Mouse (Mus musculus) embryonic fibroblast, embryonic 13.5 days (primary cell): ENCODE measurements at regions not wholly inside any gene's neighbourhood (a gene's known extent, or its start where the extent isn't known, plus 50 kb on each side); places are given as distances from the start of the nearest gene placed in this dataset.

ENCODE experiments used
- H3K27ac ChIP-seq: 2 replicates; pipeline ENCODE4 v1.5.1; 2012; ENCODE audit warnings: low read length, control low read depth, inconsistent platforms; ENCODE audit not compliant: insufficient read depth
- H3K4me1 ChIP-seq: 2 replicates; pipeline ENCODE4 v1.6.1; 2011; ENCODE audit warnings: low read length; ENCODE audit not compliant: control insufficient read depth, insufficient read depth
- H3K4me3 ChIP-seq: 2 replicates; pipeline ENCODE4 v1.5.1; 2011; ENCODE audit warnings: mild to moderate bottlenecking, control low read depth, low read length; ENCODE audit not compliant: insufficient read depth
- CTCF ChIP-seq: IDR thresholded peaks from 2 replicates; pipeline ENCODE4 v1.5.1; 2011; ENCODE audit warnings: mild to moderate bottlenecking, control low read depth, low read length, moderate library complexity, borderline replicate concordance; ENCODE audit not compliant: insufficient read depth
- POLR2A ChIP-seq: IDR thresholded peaks from 2 replicates; pipeline ENCODE4 v1.6.1; 2011; ENCODE audit warnings: low read depth, mild to moderate bottlenecking, control low read depth, low read length, moderate library complexity

GRCm38 (mm10) chr5:119321368-119322144 lies 348.9 kb upstream of the Tbx3 start:
- H3K4me1 ChIP-seq = no peaks in the 10 kb centered on the region
- TF ChIP-seq CTCF (no peak), POLR2A (no peak)
- no peak overlapping the region for H3K4me3 ChIP-seq
- no peak overlapping the region for H3K27ac ChIP-seq

GRCm38 (mm10) chr5:119322411-119322810 lies 348.1 kb upstream of the Tbx3 start:
- no peak overlapping the region for H3K27ac ChIP-seq
- no peaks in the 10 kb centered on the region for H3K4me1 ChIP-seq
- no peak overlapping the region for H3K4me3 ChIP-seq
- TF ChIP-seq CTCF = no peak
- TF ChIP-seq POLR2A = no peak

GRCm38 (mm10) chr5:119325681-119326255 lies 344.7 kb upstream of the Tbx3 start:
- no peak overlapping the region for H3K4me3 ChIP-seq
- no peaks in the 10 kb centered on the region for H3K4me1 ChIP-seq
- H3K27ac ChIP-seq = no peak overlapping the region
- TF ChIP-seq POLR2A (no peak), CTCF (no peak)

- H3K4me1 ChIP-seq = no peaks in the 10 kb centered on the region
- H3K27ac ChIP-seq = no peak overlapping the region
- TF ChIP-seq CTCF (no peak), POLR2A (no peak)
- H3K4me3 ChIP-seq = no peak overlapping the region
These were observed 343.6 kb upstream of the Tbx3 start for GRCm38 (mm10) chr5:119326895-119327294.

- Histone ChIP-seq H3K4me1 (no peaks in the 10 kb centered on the region), H3K4me3 (no peak overlapping the region), H3K27ac (no peak overlapping the region)
- TF ChIP-seq CTCF = no peak
- TF ChIP-seq POLR2A = no peak
These were observed 341.5 kb upstream of the Tbx3 start for GRCm38 (mm10) chr5:119328971-119329370.

- Histone ChIP-seq H3K27ac (no peak overlapping the region), H3K4me1 (no peaks in the 10 kb centered on the region), H3K4me3 (no peak overlapping the region)
- TF ChIP-seq CTCF = no peak
- TF ChIP-seq POLR2A = no peak
These were observed 341.1 kb upstream of the Tbx3 start for GRCm38 (mm10) chr5:119329371-119329770.

GRCm38 (mm10) chr5:119329860-119330259 lies 340.6 kb upstream of the Tbx3 start:
- no peak overlapping the region for H3K4me3 ChIP-seq
- H3K4me1 ChIP-seq = no peaks in the 10 kb centered on the region
- TF ChIP-seq CTCF (no peak), POLR2A (no peak)
- H3K27ac ChIP-seq = no peak overlapping the region

GRCm38 (mm10) chr5:119331461-119331860 lies 339.0 kb upstream of the Tbx3 start:
- Histone ChIP-seq H3K27ac (no peak overlapping the region), H3K4me3 (no peak overlapping the region), H3K4me1 (no peaks in the 10 kb centered on the region)
- no peak for TF ChIP-seq POLR2A
- TF ChIP-seq CTCF = no peak

- H3K4me3 ChIP-seq = no peak overlapping the region
These were observed 337.8 kb upstream of the Tbx3 start for GRCm38 (mm10) chr5:119332621-119333020.

GRCm38 (mm10) chr5:119335211-119335610 lies 335.3 kb upstream of the Tbx3 start:
- H3K27ac ChIP-seq = no peak overlapping the region
- no peaks in the 10 kb centered on the region for H3K4me1 ChIP-seq
- no peak overlapping the region for H3K4me3 ChIP-seq
- TF ChIP-seq CTCF (no peak), POLR2A (no peak)

More at GRCm38 (mm10) chr5:119332621-119333020, 337.8 kb upstream of the Tbx3 start:
- H3K27ac ChIP-seq = no peak overlapping the region
- TF ChIP-seq POLR2A (no peak), CTCF (no peak)
- H3K4me1 ChIP-seq = no peaks in the 10 kb centered on the region

GRCm38 (mm10) chr5:119335979-119336378 lies 334.5 kb upstream of the Tbx3 start:
- no peak overlapping the region for H3K27ac ChIP-seq
- H3K4me1 ChIP-seq = no peaks in the 10 kb centered on the region
- no peak overlapping the region for H3K4me3 ChIP-seq
- no peak for TF ChIP-seq POLR2A
- TF ChIP-seq CTCF = no peak
